Mouse (Mus musculus): Measurements from ENCODE around the gene Ajuba. TPM values are rescaled to one million over a fixed set of nuclear protein-coding genes. Genes with fewer than 3 reads are reported as not detected.

Gene Ajuba
- polyA plus RNA-seq (2017; shearing (Covaris generic)) = under 1 TPM; 0.17 to 0.18 TPM

GRCm38 (mm10) chr14:54577089-54577982, at the start of gene Ajuba:
Ajuba (minus strand) TSS chr14:54577558.

GRCm38 (mm10) chr14:54621133-54621532, 43.8 kb upstream of the Ajuba start, which contains the start of gene Psmb11:
Psmb11 (plus strand) TSS chr14:54621433.

GRCm38 (mm10) chr14:54617897-54618365, 40.6 kb upstream of the Ajuba start, which contains the start of gene Psmb5:
Psmb5 (minus strand) TSS chr14:54618022.

DNA sequence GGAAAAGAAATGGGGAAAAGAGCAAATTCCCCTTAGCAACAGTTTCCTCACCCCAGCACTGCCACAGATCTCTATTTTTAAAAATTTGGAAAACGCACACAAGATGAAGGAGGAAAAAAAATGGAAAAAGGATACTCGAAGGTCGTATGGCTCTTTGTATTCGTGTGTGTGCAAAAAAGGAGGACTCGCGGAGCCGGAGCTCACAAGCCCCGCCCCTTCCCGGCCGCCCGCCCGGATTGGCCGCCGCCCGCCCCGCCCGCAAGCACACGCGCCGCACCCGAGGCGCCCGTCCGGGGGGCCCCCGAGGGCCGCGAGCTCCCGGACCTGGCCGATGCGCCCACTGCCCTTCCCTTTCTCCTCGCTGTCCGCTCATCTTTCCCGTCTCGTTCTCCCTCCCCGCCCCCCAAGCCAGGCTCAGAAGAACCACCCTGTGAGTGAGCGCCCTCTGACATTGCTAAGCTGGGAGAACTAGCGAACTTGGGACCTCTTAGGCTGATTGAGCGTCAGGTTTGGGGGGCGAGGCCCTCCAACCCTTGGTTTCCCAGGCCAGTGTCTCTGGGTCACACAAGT, 28.5 kb upstream of the Ajuba start, which contains the start of gene 4931414P19Rik:
Gene 4931414P19Rik, minus strand, starts transcription at position 242 of the 570 bp plus-strand sequence.

DNA sequence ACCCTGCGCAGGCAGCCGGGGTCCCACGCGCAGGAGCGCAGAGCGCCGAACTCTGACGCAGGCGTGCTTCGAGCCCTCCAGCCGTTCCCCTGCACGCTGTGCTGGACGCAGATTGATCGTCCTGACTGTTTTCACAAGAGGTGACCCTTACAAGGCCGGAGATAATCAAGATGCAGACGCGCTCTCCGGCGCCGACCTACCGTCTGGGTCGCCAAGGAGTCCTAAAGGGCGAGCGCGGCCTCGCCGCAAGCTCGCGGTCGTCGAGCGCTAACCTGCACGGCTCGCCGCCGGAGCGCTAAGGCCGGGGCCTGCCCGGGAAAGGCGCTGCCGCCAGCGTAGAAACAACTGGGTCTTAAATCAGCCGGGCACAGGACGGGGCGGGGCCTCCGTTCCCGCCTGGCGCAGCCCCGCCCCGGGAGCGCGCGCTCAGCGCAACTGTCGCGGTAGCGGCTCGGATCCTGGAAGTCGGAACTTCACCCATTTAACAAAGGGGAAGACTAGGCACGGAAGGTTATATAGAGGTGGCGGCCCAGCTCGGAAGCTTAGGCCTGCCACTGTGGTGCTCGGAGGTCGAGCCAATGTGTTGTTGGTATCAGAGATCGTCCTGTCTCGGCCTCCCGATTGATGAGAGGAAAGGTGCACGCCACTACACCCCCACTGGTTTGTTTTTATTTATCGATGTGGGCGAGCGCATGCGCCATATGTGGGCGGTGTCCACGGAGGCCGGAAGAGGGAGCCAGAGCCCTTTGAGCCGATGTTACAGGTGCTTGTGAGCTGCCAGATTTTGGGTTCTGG, 23.2 kb downstream of the Ajuba start, which contains the start of gene Haus4:
Gene Haus4, minus strand, starts transcription at position 642 of the 795 bp plus-strand sequence.

Other genes with a start within 250 kb of the Ajuba start
- 10 to 100 TPM; 60.7 to 63.0 TPM for gene Oxa1l, start 216.7 kb downstream of the Ajuba start, polyA plus RNA-seq (2017; shearing (Covaris generic))
- gene Slc7a7, start 159.8 kb downstream of the Ajuba start, polyA plus RNA-seq (2017; shearing (Covaris generic)) = 1 to 10 TPM in 1 of 2 experiments, under 1 TPM in 1; 0.58 to 1.7 TPM
- gene Mrpl52, start 150.6 kb downstream of the Ajuba start, polyA plus RNA-seq (2017; shearing (Covaris generic)) = 100 to 1,000 TPM; 198 to 272 TPM
- 10 to 100 TPM in 1 of 2 experiments, 1 to 10 TPM in 1; 4.6 to 23.8 TPM for gene Mmp14, start 145.9 kb downstream of the Ajuba start, polyA plus RNA-seq (2017; shearing (Covaris generic))
- gene Lrp10, start 113.4 kb downstream of the Ajuba start, polyA plus RNA-seq (2017; shearing (Covaris generic)) = 100 to 1,000 TPM; 260 to 472 TPM
- 1 to 10 TPM in 1 of 2 experiments, under 1 TPM in 1; 0.54 to 1.4 TPM for gene Rem2, start 101.5 kb downstream of the Ajuba start, polyA plus RNA-seq (2017; shearing (Covaris generic))
- 10 to 100 TPM; 34.1 to 45.7 TPM for gene Prmt5, start 60.0 kb downstream of the Ajuba start, polyA plus RNA-seq (2017; shearing (Covaris generic))
- 10 to 100 TPM; 37.6 to 42.8 TPM for gene Haus4, start 22.9 kb downstream of the Ajuba start, polyA plus RNA-seq (2017; shearing (Covaris generic))
- gene 4931414P19Rik, start 28.4 kb upstream of the Ajuba start, polyA plus RNA-seq (2017; shearing (Covaris generic)) = 1 to 10 TPM; 1.3 to 3.3 TPM
- gene Psmb5, start 40.5 kb upstream of the Ajuba start, polyA plus RNA-seq (2017; shearing (Covaris generic)) = 100 to 1,000 TPM; 242 to 247 TPM
- gene Psmb11, start 43.9 kb upstream of the Ajuba start, polyA plus RNA-seq (2017; shearing (Covaris generic)) = under 1 TPM in 1 of 2 experiments, not detected in 1; 0.12 TPM
- gene Gm17606, start 63.4 kb upstream of the Ajuba start, polyA plus RNA-seq (2017; shearing (Covaris generic)) = not detected
- gene Cdh24, start 63.8 kb upstream of the Ajuba start, polyA plus RNA-seq (2017; shearing (Covaris generic)) = 1 to 10 TPM; 1.4 to 4.0 TPM
- gene 1700123O20Rik, start 108.7 kb upstream of the Ajuba start, polyA plus RNA-seq (2017; shearing (Covaris generic)) = 10 to 100 TPM; 78.0 to 83.7 TPM
- gene Acin1, start 109.4 kb upstream of the Ajuba start, polyA plus RNA-seq (2017; shearing (Covaris generic)) = 100 to 1,000 TPM in 1 of 2 experiments, 10 to 100 TPM in 1; 92.0 to 116 TPM
- gene Gm29776, start 121.3 kb upstream of the Ajuba start, polyA plus RNA-seq (2017; shearing (Covaris generic)) = under 1 TPM; 0.08 to 0.17 TPM
- gene Cebpe, start 134.6 kb upstream of the Ajuba start, polyA plus RNA-seq (2017; shearing (Covaris generic)) = under 1 TPM in 1 of 2 experiments, not detected in 1; 0.79 TPM
- gene Slc7a8, start 204.4 kb upstream of the Ajuba start, polyA plus RNA-seq (2017; shearing (Covaris generic)) = under 1 TPM; 0.27 to 0.98 TPM
- under 1 TPM in 1 of 2 experiments, not detected in 1; 0.28 TPM for gene Rnf212b, start 236.6 kb upstream of the Ajuba start, polyA plus RNA-seq (2017; shearing (Covaris generic))

Data from activated CD4-positive, CD25-positive, alpha-beta regulatory T cell (primary cell).